Mouse (Mus musculus): ENCODE data around the gene Gcsam. TPM values are rescaled to one million over a fixed set of nuclear protein-coding genes. Genes with fewer than 3 reads are reported as not detected.

Gene Gcsam
- not detected in 2 replicates for polyA plus RNA-seq (2015; fragmentation: Nextera tagmentation; extraction: Ambion mirVana)

- Histone ChIP-seq H3K9ac (no peak within 1 kb of the TSS), H3K4me1 (no peaks in the 10 kb centered on the region), H3K4me3 (no peak within 1 kb of the TSS), H3K4me2 (no peak within 1 kb of the TSS), H3K27me3 (no peaks in the 10 kb centered on the region), H3K36me3 (ENCODE audit: poor library complexity, severe bottlenecking) (no peaks in the 10 kb centered on the region), H3K27ac (no peak within 1 kb of the TSS), H3K9me3 (replicated peaks) (no peaks in the 10 kb centered on the region)
- no peak for ATAC-seq
- WGBS = 93% methylated on average over 4 of the region's 4 CpGs
Measured at GRCm38 (mm10) chr16:45610267-45610666, at the start of gene Gcsam. Gene Gcsam, plus strand, starts transcription at chr16:45610380.

- Histone ChIP-seq H3K4me1 (no peaks in the 10 kb centered on the region), H3K9ac (no peak overlapping the region), H3K27me3 (no peaks in the 10 kb centered on the region), H3K36me3 (ENCODE audit: poor library complexity, severe bottlenecking) (no peaks in the 10 kb centered on the region), H3K4me3 (no peak overlapping the region), H3K4me2 (no peak overlapping the region), H3K27ac (no peak overlapping the region), H3K9me3 (replicated peaks) (no peaks in the 10 kb centered on the region)
- WGBS = 62% methylated on average over 3 of the region's 3 CpGs
- ATAC-seq = no peak
Measured at GRCm38 (mm10) chr16:45561747-45562146, 48.4 kb upstream of the Gcsam start.

GRCm38 (mm10) chr16:45572307-45572706, 37.9 kb upstream of the Gcsam start:
- H3K27ac ChIP-seq = no peak overlapping the region
- ATAC-seq = no peak
- no peak overlapping the region for H3K4me2 ChIP-seq
- H3K4me1 ChIP-seq = no peaks in the 10 kb centered on the region
- H3K9ac ChIP-seq = no peak overlapping the region
- H3K4me3 ChIP-seq = no peak overlapping the region
- no peaks in the 10 kb centered on the region for H3K36me3 ChIP-seq (ENCODE audit: poor library complexity, severe bottlenecking)
- no peaks in the 10 kb centered on the region for H3K27me3 ChIP-seq
- H3K9me3 ChIP-seq (replicated peaks) = no peaks in the 10 kb centered on the region
- WGBS = 85% methylated on average over 3 of the region's 3 CpGs

GRCm38 (mm10) chr16:45579883-45580282, 30.3 kb upstream of the Gcsam start:
- no peak overlapping the region for H3K4me2 ChIP-seq
- no peaks in the 10 kb centered on the region for H3K9me3 ChIP-seq (replicated peaks)
- no peak overlapping the region for H3K9ac ChIP-seq
- H3K27ac ChIP-seq = no peak overlapping the region
- H3K4me1 ChIP-seq = no peaks in the 10 kb centered on the region
- no peak overlapping the region for H3K4me3 ChIP-seq
- no peaks in the 10 kb centered on the region for H3K27me3 ChIP-seq
- 69% methylated on average over 12 of the region's 12 CpGs for WGBS
- H3K36me3 ChIP-seq (ENCODE audit: poor library complexity, severe bottlenecking) = no peaks in the 10 kb centered on the region
- ATAC-seq = no peak

GRCm38 (mm10) chr16:45582512-45582911, 27.7 kb upstream of the Gcsam start:
- no peak for ATAC-seq
- 29% methylated on average over 2 of the region's 2 CpGs for WGBS
- H3K9ac ChIP-seq = no peak overlapping the region

GRCm38 (mm10) chr16:45593656-45594055, 16.5 kb upstream of the Gcsam start:
- ATAC-seq = peak; percentile 58; the same call in 1 of the 2 replicates
- Histone ChIP-seq H3K27me3 (no peaks in the 10 kb centered on the region), H3K27ac (no peak overlapping the region), H3K9ac (no peak overlapping the region), H3K4me3 (no peak overlapping the region), H3K9me3 (replicated peaks) (no peaks in the 10 kb centered on the region), H3K4me2 (no peak overlapping the region), H3K36me3 (ENCODE audit: poor library complexity, severe bottlenecking) (no peaks in the 10 kb centered on the region), H3K4me1 (no peaks in the 10 kb centered on the region)
- 43% methylated on average over 1 of the region's 1 CpGs for WGBS

More at GRCm38 (mm10) chr16:45582512-45582911, 27.7 kb upstream of the Gcsam start:
- no peaks in the 10 kb centered on the region for H3K4me1 ChIP-seq
- H3K4me2 ChIP-seq = no peak overlapping the region
- no peaks in the 10 kb centered on the region for H3K9me3 ChIP-seq (replicated peaks)
- H3K4me3 ChIP-seq = no peak overlapping the region
- no peaks in the 10 kb centered on the region for H3K36me3 ChIP-seq (ENCODE audit: poor library complexity, severe bottlenecking)
- no peaks in the 10 kb centered on the region for H3K27me3 ChIP-seq
- H3K27ac ChIP-seq = no peak overlapping the region

GRCm38 (mm10) chr16:45595494-45595893, 14.7 kb upstream of the Gcsam start:
- Histone ChIP-seq H3K27ac (no peak overlapping the region), H3K27me3 (no peaks in the 10 kb centered on the region), H3K4me2 (no peak overlapping the region), H3K36me3 (ENCODE audit: poor library complexity, severe bottlenecking) (no peaks in the 10 kb centered on the region), H3K4me1 (no peaks in the 10 kb centered on the region), H3K9me3 (replicated peaks) (no peaks in the 10 kb centered on the region), H3K9ac (no peak overlapping the region), H3K4me3 (no peak overlapping the region)
- no peak for ATAC-seq

GRCm38 (mm10) chr16:45608481-45608954, 1.7 kb upstream of the Gcsam start:
- no peak overlapping the region for H3K4me2 ChIP-seq
- no peak for ATAC-seq

GRCm38 (mm10) chr16:45609300-45609699, 880 bp upstream of the Gcsam start:
- Histone ChIP-seq H3K9ac (no peak overlapping the region), H3K9me3 (replicated peaks) (no peaks in the 10 kb centered on the region), H3K27ac (no peak overlapping the region), H3K27me3 (no peaks in the 10 kb centered on the region), H3K4me2 (no peak overlapping the region), H3K4me3 (no peak overlapping the region), H3K4me1 (no peaks in the 10 kb centered on the region), H3K36me3 (ENCODE audit: poor library complexity, severe bottlenecking) (no peaks in the 10 kb centered on the region)
- 88% methylated on average over 3 of the region's 3 CpGs for WGBS
- 0 out of 2 replicates have a peak, but pooled peaks have one; percentile 24 for ATAC-seq

More at GRCm38 (mm10) chr16:45608481-45608954, 1.7 kb upstream of the Gcsam start:
- Histone ChIP-seq H3K27ac (no peak overlapping the region), H3K9ac (no peak overlapping the region), H3K4me3 (no peak overlapping the region), H3K27me3 (no peaks in the 10 kb centered on the region), H3K4me1 (no peaks in the 10 kb centered on the region), H3K9me3 (replicated peaks) (no peaks in the 10 kb centered on the region), H3K36me3 (ENCODE audit: poor library complexity, severe bottlenecking) (no peaks in the 10 kb centered on the region)
- WGBS = 62% methylated on average over 4 of the region's 4 CpGs

- Histone ChIP-seq H3K4me3 (no peak overlapping the region), H3K4me1 (no peaks in the 10 kb centered on the region), H3K36me3 (ENCODE audit: poor library complexity, severe bottlenecking) (no peaks in the 10 kb centered on the region), H3K27me3 (no peaks in the 10 kb centered on the region), H3K9me3 (replicated peaks) (no peaks in the 10 kb centered on the region), H3K27ac (no peak overlapping the region), H3K9ac (no peak overlapping the region), H3K4me2 (no peak overlapping the region)
- ATAC-seq = no peak
- 39% methylated on average over 2 of the region's 2 CpGs for WGBS
Measured at GRCm38 (mm10) chr16:45613247-45613646, 3.1 kb downstream of the Gcsam start.

GRCm38 (mm10) chr16:45615944-45616343, 5.8 kb downstream of the Gcsam start:
- no peaks in the 10 kb centered on the region for H3K4me1 ChIP-seq
- no peak overlapping the region for H3K4me2 ChIP-seq
- WGBS = 89% methylated on average over 1 of the region's 1 CpGs
- no peak overlapping the region for H3K9ac ChIP-seq
- H3K27ac ChIP-seq = no peak overlapping the region
- no peaks in the 10 kb centered on the region for H3K36me3 ChIP-seq (ENCODE audit: poor library complexity, severe bottlenecking)
- ATAC-seq = no peak
- H3K4me3 ChIP-seq = no peak overlapping the region
- H3K9me3 ChIP-seq (replicated peaks) = no peaks in the 10 kb centered on the region
- no peaks in the 10 kb centered on the region for H3K27me3 ChIP-seq

- H3K4me3 ChIP-seq = no peak overlapping the region
- H3K27me3 ChIP-seq = no peaks in the 10 kb centered on the region
- 73% methylated on average over 8 of the region's 8 CpGs for WGBS
- no peak overlapping the region for H3K27ac ChIP-seq
- H3K9me3 ChIP-seq (replicated peaks) = no peaks in the 10 kb centered on the region
- no peak overlapping the region for H3K9ac ChIP-seq
- no peak overlapping the region for H3K4me2 ChIP-seq
- no peaks in the 10 kb centered on the region for H3K36me3 ChIP-seq (ENCODE audit: poor library complexity, severe bottlenecking)
- no peaks in the 10 kb centered on the region for H3K4me1 ChIP-seq
- no peak for ATAC-seq
Measured at GRCm38 (mm10) chr16:45619751-45620375, 9.7 kb downstream of the Gcsam start.

GRCm38 (mm10) chr16:45623230-45623629, 13.1 kb downstream of the Gcsam start:
- H3K4me1 ChIP-seq = no peaks in the 10 kb centered on the region
- H3K27ac ChIP-seq = no peak overlapping the region
- H3K9me3 ChIP-seq (replicated peaks) = no peaks in the 10 kb centered on the region
- no peak for ATAC-seq
- no peak overlapping the region for H3K9ac ChIP-seq
- H3K36me3 ChIP-seq (ENCODE audit: poor library complexity, severe bottlenecking) = no peaks in the 10 kb centered on the region
- 92% methylated on average over 4 of the region's 4 CpGs for WGBS
- no peak overlapping the region for H3K4me2 ChIP-seq
- no peak overlapping the region for H3K4me3 ChIP-seq
- H3K27me3 ChIP-seq = no peaks in the 10 kb centered on the region

Measured in forebrain, embryonic 13.5 days (tissue).